Mouse (Mus musculus) NIH3T3 (cell line): ENCODE measurements at regions not wholly inside any gene's neighbourhood (a gene's known extent, or its start where the extent isn't known, plus 50 kb on each side); places are given as distances from the start of the nearest gene placed in this dataset.

ENCODE experiments used
- DNase-seq: peaks from one replicate; pipeline ENCODE4 v3.0.0-alpha.2; 2012; ENCODE audit warnings: low read depth

DNA sequence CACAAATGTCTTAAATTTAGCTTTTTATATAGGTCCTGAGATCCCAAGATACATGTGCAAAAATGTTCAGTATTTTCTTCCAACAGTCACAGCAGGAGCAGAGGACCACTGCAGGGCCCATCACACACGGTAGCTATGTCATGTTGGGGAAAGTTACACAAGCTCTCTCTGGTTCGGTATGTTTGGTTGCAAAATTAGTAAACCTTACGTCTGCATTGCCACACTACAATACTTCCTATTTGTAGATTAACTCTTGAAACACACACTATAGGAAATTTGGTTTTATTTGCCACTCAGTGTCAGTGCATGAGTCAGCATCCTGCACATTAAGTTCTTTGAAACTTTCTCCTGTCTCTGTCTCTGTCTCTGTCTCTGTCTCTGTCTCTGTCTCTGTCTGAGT is 82.0 kb downstream of the Cth start:
- no peak for DNase-seq

DNA sequence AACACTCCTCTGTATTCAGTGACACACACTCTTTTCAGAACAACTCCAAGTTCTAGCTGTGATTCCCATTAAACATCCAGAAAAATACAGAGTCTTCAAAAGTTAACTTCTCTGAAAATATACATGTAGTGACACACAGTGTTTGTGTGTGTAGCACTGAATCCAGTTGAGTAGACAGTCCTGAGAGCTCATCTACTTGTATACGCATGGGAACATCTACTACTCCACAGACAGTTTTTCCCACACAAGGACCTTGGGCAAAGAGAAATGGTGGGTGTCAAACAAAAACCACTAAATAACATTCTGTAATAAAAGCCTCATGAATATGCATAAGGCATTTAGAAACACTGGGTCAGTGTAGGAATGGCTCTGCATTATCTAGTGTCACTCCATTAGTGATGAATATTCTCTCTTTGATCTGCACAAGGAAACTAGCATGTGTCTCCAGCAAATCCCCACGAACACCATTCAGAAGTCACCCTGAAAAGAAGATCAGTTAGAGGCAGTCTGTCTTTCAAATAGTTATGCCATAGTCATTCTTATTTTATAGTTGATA is 83.6 kb downstream of the Cth start:
- DNase-seq, result no peak

DNA sequence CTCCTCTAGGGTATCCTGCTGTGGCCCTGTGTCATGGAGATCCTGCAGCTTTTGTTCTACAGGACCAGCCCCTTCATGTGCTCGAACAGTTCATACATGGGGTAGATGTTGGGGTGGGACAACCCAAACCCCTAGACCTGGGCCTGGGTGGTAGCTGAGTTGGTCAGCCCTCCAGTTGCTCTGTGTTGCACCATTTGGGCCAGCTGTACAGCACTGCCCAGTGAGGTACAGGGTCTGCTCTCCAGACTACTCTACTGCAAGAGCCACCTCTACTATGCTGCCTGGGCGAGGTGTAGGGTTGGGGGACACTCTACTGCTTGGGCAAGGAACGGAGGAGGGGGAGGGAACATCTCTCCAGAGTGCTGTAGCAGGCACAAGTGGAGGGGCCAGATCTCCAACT is 120.6 kb downstream of the Cth start:
- DNase-seq, result no peak

DNA sequence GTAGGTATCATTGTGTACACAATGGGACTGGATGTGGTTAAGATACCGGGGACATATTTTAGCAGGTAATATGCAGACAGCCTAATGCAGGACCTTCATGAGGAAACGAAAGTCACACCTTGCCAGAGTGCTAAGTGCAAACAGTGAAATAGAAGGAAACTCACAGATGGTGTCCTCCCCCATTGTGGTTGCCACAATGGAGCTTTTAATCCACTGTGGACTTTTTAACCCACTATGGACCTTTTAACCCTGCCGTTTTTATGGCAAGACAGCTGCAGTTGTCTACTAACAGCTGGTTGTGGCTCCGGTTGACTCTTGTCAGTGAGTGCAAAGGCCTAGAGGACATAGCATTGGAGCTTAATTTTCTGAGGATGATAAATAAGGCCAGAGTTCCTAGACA is 121.5 kb downstream of the Cth start:
- DNase-seq, result no peak

DNA sequence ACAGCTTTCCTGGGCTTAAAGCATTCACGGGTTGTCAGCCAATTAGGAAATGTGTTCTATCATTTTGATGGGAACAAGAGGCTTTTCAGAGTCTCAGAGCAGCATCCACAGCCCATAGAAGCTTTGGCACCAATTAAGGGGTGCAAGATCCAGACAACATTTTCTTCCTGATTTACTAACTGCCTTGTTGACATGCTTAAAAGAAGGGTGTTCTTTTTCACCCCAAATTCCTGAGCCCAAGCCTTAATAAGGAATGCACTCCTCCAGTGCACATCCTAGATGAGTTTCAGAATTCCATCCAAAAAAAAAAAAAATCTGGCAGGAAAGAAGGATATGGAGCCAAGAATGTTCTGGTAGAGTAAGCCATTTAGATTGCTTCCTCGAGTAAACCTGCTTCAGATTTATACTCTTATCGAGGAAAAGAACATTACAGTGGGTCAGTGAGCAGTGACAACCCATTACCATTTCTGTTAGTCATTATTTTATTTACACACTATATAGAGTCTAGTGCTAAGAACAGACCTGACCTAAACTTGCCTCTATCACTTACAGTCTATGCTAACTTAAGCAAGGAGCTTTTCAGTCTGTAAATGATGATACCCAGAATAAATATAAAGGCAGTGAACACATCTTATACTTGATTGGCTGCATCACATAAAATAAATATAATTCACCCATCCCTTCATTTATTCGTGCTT is 137.2 kb downstream of the Cth start:
- no peak for DNase-seq

DNA sequence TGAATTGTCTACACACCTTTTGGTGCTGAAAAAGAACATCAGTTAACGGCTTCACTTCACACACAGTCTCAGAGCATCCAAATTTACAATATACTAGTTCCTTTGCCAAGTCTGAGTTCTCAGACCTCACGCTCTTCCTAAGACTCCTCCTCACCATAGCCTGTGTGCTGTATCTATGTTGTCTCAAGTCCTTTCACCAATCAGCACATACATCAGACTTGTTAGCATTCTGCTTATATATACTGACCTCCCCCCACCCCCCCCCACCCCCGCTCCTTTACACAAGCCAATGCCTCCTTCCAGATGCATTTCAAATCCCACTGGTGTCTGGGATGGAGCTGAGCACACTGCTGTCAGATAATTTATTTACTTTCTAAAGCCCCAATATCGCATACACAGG is 143.8 kb downstream of the Cth start:
- no peak for DNase-seq

DNA sequence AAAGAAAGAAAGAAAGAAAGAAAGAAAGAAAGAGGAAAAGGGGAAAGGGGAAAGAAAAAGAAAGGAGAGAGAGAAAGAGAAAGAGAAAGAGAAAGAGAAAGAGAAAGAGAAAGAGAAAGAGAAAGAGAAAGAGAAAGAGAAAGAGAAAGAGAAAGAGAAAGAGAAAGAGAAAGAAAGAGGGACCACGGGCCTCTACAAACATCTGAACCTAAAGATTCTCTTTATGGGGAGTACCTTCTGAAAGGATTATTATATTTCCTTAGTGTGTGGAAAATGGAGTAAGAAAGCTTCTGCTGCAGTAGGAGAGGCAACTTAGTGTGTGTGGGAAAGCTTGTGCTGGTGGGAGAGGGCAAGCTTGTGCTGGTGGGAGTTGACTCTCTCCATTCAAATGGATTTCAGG is 147.1 kb downstream of the Cth start:
- DNase-seq, result no peak

DNA sequence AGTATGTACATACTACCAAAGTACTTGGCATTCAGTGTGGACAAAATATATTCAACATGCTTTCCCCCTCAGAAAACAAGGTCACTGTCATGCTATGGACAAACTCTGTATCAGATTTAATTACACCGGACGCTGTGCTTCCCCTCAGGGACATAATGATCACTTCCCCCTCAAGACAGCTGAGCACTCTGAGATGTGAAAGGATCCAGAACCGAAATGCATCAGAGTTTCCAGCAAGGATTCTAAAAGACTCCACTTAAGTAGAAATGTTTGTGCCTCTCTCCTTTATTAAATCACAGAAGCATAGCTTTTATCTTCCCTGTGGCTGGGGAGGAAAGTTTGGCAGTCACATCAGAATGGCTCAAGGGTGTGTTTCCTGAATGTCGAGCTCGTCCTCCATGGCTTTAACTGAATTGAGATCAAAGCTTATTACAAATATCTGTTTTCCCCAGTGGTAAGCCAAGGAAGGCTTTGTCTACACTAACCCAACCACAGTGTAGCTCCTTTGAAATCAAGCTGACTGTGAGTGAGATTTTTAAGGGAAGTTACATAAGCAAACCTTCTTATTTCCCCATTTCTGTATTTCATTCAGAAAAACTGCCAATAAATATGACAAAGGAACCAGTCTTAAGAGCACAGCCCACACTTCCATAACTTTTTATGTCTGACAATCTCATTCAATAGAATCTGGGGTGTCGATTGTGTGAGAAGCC is 161.2 kb downstream of the Cth start:
- DNase-seq, result no peak

DNA sequence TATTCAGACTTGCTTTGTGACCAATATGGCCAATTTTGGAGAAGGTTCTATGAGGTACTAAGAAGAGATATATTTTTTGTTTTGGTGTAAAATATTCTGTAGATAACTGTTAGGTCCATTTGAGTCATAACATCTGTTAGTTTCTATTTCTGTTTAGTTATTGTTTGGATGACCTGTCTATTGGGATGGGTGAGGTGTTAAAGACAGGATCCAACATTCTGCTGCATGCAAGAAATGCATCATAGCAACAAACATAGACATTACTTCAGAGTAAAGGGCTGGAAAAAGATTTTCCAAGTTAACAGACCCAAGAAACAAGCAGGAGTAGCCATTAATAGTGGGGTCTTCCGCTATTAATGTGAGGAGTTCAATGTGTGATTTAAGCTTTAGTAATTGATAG is 165.0 kb downstream of the Cth start:
- no peak for DNase-seq

DNA sequence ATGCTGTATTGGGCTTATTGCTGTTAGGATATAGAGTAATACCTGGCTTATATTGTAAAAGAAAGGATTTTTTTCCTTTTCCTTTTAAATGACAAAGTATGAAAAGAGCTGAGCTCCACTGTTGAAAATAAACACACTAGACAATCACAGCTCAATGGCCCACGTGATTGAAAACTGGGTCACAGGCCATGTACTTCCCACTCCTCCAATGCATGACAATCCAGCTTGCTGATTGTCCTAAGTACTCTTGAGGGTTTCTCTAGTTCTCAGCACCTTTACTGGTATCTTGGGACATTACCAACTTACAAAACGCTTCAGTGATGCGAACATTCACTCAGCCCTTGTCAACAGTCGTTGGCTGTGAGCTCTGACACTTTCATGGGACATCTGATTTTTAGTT is 170.1 kb downstream of the Cth start:
- DNase-seq, result no peak

DNA sequence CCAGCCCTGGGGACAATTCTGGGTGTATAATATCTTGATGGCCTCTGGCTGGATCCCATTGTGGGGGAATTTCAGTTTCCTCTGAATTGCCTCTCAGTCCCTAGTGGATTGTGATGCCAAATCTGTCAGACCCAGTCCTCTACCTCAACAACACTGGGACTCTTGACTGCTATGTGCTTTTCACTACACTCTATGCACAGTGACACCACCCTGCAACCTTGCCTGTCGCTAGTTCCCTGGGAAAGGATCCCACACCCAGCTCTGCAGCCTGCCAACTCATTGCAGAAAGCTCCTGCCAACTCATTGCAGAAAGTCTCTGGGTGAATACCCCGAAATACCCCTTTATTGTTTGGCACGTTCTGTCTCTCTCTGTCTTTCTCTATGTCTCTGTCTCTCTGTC is 174.6 kb downstream of the Cth start:
- no peak for DNase-seq

DNA sequence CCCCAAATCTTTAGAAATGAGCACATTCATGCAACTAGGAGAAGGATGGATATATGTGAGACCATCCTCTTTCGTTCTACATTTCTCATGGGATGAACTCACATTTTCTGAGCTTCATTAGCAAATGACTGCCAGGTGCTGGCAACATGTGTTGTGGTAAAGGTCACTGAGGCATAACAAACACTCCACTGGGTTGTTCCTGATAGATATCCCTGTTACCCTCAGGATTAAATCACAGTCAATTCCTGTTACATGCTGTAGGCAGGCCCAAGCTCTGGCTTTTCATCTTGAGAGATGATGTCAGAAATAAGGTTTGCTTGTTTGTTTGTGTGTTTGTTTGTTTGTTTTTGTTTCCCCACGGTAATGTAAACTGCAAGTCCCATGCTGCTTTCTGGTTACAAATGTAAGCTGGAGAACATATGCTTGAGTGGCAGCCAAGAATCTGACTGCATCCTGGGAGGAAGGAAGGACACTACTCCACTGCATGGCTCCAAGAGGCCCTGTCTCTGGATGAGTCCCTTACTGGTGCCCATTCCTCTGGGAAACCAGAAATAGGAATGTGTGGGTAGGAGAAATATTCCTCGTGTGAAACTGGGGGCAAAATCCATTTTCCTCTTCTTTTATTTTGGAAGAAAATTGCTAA is 176.4 kb downstream of the Cth start:
- no peak for DNase-seq

DNA sequence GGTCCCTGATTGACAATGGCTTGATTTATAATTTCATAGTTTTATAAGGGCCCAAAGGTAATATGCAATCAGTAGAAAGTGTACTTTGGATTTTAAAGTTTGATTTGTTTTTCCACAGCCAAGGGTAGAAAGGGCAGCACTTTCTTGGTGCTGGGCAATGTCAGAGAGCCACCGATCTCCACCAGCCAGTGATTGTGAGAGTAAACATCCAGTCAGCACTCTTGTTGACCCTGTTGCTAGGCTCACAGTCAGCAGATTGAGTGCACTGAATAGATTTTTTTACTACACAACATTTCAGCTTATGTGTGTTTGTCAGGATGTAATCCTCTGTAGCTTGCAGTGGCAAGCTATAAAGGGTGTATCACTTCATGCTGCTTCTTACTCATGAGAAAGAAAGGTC is 176.3 kb downstream of the Ptger3 start:
- no peak for DNase-seq

DNA sequence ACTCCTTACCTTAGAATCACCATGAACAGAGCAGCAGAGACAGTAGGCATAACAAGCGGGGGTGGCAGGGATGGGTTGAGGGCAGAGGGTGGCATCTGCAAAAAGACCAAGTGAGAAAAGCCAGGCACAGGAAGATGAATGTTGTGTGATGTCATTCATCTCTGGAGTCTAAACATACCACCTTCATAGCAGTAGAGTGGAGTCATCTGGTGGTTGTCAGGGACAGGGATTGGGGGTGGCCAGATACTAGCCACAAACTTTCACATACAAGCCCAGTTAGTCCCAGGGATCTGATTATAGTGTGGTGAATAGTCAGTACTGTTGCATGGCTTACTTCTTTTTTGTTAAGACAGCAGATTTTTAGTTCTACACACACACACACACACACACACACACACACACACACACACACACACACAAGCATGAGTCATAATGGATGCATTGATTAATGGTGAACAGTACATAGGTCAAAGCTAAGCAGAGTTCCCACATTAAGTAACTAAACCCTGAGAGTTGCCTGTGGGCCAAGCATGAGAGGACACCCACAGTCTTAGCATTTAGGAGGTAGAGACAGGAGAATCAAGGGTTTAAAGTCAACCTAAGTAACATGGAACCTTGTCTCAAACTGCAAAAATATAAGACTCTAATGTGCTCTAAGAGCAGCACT is 173.1 kb downstream of the Ptger3 start:
- no peak for DNase-seq

DNA sequence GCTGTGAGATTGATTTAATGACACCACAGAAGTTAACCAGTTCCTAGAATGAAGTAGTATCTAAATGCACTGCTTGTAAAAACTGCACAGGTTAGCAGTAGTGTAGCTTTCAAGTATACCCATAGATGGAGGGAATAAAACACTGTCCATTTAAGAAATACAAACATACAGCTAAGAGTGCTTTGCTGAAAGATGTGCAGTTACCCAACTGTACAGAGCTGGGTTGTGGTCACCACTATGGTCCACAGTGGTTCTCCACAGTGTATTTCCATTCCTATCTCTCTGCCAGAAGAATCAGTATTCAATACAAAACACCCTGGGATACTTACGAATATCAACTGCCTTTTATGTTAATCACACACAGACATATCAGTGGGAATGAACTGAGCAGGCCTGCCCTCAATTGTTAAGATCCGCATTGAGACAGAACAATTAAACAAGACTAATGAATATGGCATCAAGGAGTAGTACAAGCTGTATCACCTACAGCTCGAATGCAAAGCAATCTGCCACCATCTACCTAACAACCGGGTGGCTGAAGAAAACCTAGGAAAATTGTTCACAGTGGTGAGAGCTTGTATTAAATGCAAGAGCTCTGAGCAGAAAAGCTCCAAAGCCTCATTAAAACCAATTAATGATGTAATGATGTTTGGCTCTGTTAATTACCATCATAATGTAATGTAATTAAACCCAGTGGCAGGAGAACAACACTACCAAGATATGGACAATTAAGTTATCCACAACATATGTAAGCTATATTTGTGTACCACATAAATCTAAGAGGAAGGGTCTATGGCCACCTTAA is 165.6 kb downstream of the Ptger3 start:
- DNase-seq, result no peak

DNA sequence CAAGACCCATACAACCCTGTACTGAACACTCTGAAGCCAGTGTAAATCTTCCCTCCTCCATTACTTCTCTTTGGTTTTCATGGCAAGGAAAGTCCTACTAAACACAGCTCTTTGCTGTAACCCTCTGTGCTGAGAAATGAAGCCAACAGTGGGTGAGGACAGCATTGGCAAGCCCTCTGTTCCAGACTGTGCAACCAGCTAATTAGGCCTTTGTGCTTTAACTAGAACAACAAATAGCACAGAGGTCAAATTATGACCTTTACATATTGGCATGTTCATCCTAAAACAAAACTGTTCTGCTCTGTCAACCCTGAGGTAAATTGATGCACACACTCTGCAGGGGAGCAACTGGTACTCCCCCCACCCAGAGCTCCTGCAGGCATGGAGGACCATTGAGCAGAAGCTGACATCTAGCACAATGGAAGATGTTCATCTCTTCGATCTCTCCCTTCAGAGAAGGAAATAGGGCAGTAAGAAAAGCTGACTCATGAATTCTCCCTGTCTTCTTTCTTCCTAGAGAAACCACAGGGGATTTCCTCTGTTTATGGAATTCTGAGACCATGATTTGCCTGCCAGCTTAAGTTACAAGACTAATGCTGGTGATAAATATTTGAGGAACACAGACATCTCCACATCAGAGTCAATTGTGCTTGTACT is 163.1 kb downstream of the Ptger3 start:
- no peak for DNase-seq

DNA sequence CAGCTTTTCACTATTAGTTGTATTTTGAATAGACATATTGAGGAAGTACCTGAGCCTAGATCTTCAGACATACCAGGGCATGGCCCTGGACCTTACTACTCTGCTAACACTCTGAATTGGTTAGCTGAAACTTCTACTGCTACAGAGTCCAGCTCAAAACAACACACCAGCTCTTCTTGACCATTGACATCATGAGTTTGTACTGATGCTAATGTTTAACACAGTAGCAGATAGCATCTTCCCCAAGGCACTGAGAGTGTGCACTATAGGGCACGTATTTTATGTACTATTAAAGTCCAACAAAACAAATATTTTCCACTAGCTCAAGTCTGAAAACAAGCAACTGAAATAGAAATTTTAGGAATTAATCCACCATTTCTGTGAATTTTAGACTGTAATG is 157.8 kb downstream of the Ptger3 start:
- DNase-seq, result no peak

DNA sequence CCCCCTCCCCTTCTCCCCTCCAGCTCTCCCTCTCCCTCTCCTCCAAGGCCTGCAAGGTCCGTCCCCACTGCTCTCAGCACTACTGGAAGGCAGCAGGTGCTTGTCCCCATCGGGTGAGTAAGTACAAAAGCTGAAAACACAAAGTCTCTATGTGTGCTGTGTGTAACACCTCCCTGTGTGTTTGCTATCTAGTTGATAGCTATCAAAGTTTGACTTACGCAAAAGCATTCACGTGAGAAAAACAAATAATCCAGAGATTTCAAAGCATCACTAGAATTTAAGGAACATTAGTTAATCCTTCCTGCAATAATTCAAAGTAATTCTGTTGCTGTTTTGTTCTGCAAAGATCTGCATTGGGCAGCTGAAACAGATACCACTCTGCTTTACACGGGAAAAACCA is 156.5 kb downstream of the Ptger3 start:
- no peak for DNase-seq

DNA sequence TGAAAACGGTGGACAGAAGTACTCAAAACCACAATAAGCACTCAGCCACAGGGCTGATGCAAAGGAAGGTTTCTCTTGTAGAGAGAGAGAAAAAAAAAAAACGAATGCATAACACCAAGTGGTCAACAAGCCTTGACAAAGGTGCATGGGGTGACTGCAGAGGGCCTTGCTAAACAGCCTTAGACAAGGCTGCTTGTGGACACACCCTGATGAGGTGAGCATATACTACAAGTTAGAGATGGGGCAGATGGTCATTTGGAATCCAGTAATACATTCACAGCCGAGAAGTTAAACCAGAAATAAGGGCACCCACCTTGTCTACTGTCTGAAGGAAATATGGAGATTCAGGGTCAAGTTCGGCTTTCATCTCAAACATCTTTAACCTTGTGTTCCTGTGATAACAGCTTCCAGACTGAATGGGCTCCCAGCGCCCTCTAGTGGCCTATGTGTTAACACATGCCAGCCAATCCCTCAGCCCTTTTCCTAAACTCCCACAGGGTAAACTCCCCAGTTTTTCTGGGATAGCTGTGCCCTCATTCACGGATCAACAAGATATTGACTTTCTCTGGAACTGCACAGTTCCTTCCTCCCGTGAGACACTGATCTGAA is 150.7 kb downstream of the Ptger3 start:
- DNase-seq, result peak; percentile 79

DNA sequence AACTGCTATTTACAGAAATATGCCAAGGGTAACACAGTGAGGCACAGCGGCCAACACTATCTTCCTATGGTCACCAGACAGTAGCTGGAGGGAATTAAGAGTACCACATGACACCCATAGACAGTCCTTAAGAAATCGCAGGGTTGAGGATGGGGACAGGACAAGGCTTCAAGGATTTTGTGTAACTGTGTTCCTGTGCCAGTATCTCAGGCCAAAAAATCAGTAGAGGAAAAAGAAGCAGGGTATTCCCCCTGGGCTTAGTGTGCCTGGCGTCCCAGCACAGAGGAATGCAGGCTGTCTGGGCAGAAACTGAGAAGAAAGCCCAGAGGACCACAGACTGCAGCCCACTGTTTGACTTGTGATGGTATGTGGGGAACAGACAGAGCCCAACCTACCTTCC is 147.3 kb downstream of the Ptger3 start:
- no peak for DNase-seq
